Mouse (Mus musculus) effector memory CD4-positive, alpha-beta T cell, adult 5 months (primary cell): ENCODE results near the gene Noxa1. TPM values are rescaled to one million over a fixed set of nuclear protein-coding genes. Genes with fewer than 3 reads are reported as not detected.

ENCODE experiments used
- polyA plus RNA-seq: library from polyadenylated mRNA; unstranded; fragments of 100-300 nt; shearing (Covaris generic); gene quantifications from one replicate; pipeline ENCODE4 v1.2.1, GENCODE M21; 2017

Gene Noxa1
- 0.64 TPM for polyA plus RNA-seq

GRCm38 (mm10) chr2:25095109-25095850 lies at the start of gene Noxa1:
Gene Noxa1, minus strand, starts transcription at chr2:25095149.

DNA sequence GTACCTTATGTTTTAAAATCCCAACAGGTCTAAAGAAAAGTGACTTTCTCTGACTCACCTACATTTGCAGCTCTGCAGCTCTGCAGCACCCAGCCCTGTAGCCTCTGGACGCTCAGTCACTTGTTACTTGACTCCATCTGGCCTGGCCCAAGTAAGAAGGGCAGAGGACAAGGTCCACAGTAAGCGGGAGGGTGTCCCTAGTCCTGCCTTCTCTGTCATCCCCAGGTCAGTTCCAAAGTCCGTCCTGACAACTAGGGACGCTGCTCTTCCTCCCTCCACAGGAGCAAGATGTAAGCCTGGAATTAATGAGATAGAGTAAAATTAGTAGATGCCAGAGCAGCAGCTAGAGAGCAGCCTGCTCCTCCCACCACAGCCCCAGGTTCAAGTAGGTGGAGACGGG lies 14.9 kb downstream of the Noxa1 start, which contains the start of gene Entpd8:
Gene Entpd8, plus strand, starts transcription at position 229 of the 400 bp plus-strand sequence.

GRCm38 (mm10) chr2:25054221-25055067 lies 40.5 kb downstream of the Noxa1 start, which contains the start of gene Nsmf:
Gene Nsmf, plus strand, starts transcription at chr2:25054355.

Other genes starting within 250 kb of the Noxa1 start
- gene Ehmt1, start 175.5 kb downstream of the Noxa1 start, polyA plus RNA-seq, result 42.3 TPM
- gene Arrdc1, start 159.9 kb downstream of the Noxa1 start, polyA plus RNA-seq, result 154 TPM
- gene Zmynd19, start 145.4 kb downstream of the Noxa1 start, polyA plus RNA-seq, result 17.7 TPM
- 11.7 TPM for gene Dph7, start 132.7 kb downstream of the Noxa1 start, polyA plus RNA-seq
- gene Mrpl41, start 120.1 kb downstream of the Noxa1 start, polyA plus RNA-seq, result 63.3 TPM
- gene Pnpla7, start 119.1 kb downstream of the Noxa1 start, polyA plus RNA-seq, result 84.0 TPM
- 42.1 TPM for gene Nsmf, start 40.8 kb downstream of the Noxa1 start, polyA plus RNA-seq
- gene Entpd8, start 14.8 kb downstream of the Noxa1 start, polyA plus RNA-seq, result not detected
- gene Nrarp, start 85.6 kb upstream of the Noxa1 start, polyA plus RNA-seq, result 3.9 TPM
- 19.2 TPM for gene Tor4a, start 101.7 kb upstream of the Noxa1 start, polyA plus RNA-seq
- 82.5 TPM for gene Nelfb, start 116.3 kb upstream of the Noxa1 start, polyA plus RNA-seq
- gene Stpg3, start 119.5 kb upstream of the Noxa1 start, polyA plus RNA-seq, result not detected
- not detected for gene Fam166a, start 123.6 kb upstream of the Noxa1 start, polyA plus RNA-seq
- gene Tubb4b, start 129.6 kb upstream of the Noxa1 start, polyA plus RNA-seq, result 117 TPM
- gene Slc34a3, start 139.2 kb upstream of the Noxa1 start, polyA plus RNA-seq, result not detected
- not detected for gene Rnf224, start 141.6 kb upstream of the Noxa1 start, polyA plus RNA-seq
- 0.77 TPM for gene Rnf208, start 147.1 kb upstream of the Noxa1 start, polyA plus RNA-seq
- gene Cysrt1, start 147.3 kb upstream of the Noxa1 start, polyA plus RNA-seq, result not detected
- gene AL732309.1, start 151.7 kb upstream of the Noxa1 start, polyA plus RNA-seq, result 4.9 TPM
- 19.3 TPM for gene Tmem203, start 160.3 kb upstream of the Noxa1 start, polyA plus RNA-seq
- 23.1 TPM for gene Tprn, start 167.5 kb upstream of the Noxa1 start, polyA plus RNA-seq
- gene Ssna1, start 177.3 kb upstream of the Noxa1 start, polyA plus RNA-seq, result 57.7 TPM
- gene Anapc2, start 177.3 kb upstream of the Noxa1 start, polyA plus RNA-seq, result 75.1 TPM
- gene Tmem210, start 193.0 kb upstream of the Noxa1 start, polyA plus RNA-seq, result not detected
- not detected for gene Lrrc26, start 194.8 kb upstream of the Noxa1 start, polyA plus RNA-seq
- gene Grin1, start 224.0 kb upstream of the Noxa1 start, polyA plus RNA-seq, result not detected
- gene Man1b1, start 237.2 kb upstream of the Noxa1 start, polyA plus RNA-seq, result 49.9 TPM